Mouse (Mus musculus) hindbrain, embryonic 13.5 days (tissue): Measurements from ENCODE around the gene Upk1a. TPM values are rescaled to one million over a fixed set of nuclear protein-coding genes. Genes with fewer than 3 reads are reported as not detected.

Source experiments
- ATAC-seq: fragments of 200-750 bp; cut with Nextera tagmentation; 2 replicates; pipeline ENCODE4 v1.8.0; 2017; ENCODE audit warnings: moderate TSS enrichment; ENCODE audit not compliant: low FRiP score
- H3K27ac ChIP-seq: fragments of 300-500 bp; sonication (generic); 2 replicates; pipeline ENCODE4 v1.5.1; 2015; ENCODE audit warnings: inconsistent platforms, mild to moderate bottlenecking, moderate library complexity
- H3K27me3 ChIP-seq: fragments of 300-500 bp; sonication (generic); 2 replicates; pipeline ENCODE4 v1.6.1; 2015; ENCODE audit warnings: mild to moderate bottlenecking, inconsistent platforms
- H3K36me3 ChIP-seq: fragments of 300-500 bp; sonication (generic); 2 replicates; pipeline ENCODE4 v1.6.1; 2015; ENCODE audit warnings: mild to moderate bottlenecking, inconsistent platforms
- H3K4me1 ChIP-seq: fragments of 300-500 bp; sonication (generic); replicated peaks from 2 replicates; pipeline ENCODE4 v1.6.1; 2015; ENCODE audit warnings: inconsistent platforms
- H3K4me2 ChIP-seq: fragments of 300-500 bp; sonication (generic); 2 replicates; pipeline ENCODE4 v1.6.1; 2015; ENCODE audit warnings: inconsistent platforms, mild to moderate bottlenecking, moderate library complexity
- H3K4me3 ChIP-seq: fragments of 300-500 bp; sonication (generic); 2 replicates; pipeline ENCODE4 v1.5.1; 2015; ENCODE audit warnings: mild to moderate bottlenecking, inconsistent platforms
- H3K9ac ChIP-seq: fragments of 300-500 bp; sonication (generic); 2 replicates; pipeline ENCODE4 v1.6.1; 2015; ENCODE audit warnings: mild to moderate bottlenecking, inconsistent platforms
- H3K9me3 ChIP-seq: fragments of 300-500 bp; sonication (generic); 2 replicates; pipeline ENCODE4 v1.6.1; 2016; ENCODE audit warnings: inconsistent platforms
- WGBS: fragments of 180-500 bp; shearing (Covaris S2); methylation state at CpG from one replicate; pipeline ENCODE4 v1.1.7; 2015; 5-methylcytosine and 5-hydroxymethylcytosine counted together
- polyA plus RNA-seq: library from polyadenylated mRNA; unstranded; fragments of >200 nt; fragmentation: Nextera tagmentation; extraction: Ambion mirVana; gene quantifications from 2 replicates; pipeline ENCODE4 v1.2.1, GENCODE M21; 2015

The Upk1a gene
- 0.49 and 0.63 TPM in 2 replicates for polyA plus RNA-seq

DNA sequence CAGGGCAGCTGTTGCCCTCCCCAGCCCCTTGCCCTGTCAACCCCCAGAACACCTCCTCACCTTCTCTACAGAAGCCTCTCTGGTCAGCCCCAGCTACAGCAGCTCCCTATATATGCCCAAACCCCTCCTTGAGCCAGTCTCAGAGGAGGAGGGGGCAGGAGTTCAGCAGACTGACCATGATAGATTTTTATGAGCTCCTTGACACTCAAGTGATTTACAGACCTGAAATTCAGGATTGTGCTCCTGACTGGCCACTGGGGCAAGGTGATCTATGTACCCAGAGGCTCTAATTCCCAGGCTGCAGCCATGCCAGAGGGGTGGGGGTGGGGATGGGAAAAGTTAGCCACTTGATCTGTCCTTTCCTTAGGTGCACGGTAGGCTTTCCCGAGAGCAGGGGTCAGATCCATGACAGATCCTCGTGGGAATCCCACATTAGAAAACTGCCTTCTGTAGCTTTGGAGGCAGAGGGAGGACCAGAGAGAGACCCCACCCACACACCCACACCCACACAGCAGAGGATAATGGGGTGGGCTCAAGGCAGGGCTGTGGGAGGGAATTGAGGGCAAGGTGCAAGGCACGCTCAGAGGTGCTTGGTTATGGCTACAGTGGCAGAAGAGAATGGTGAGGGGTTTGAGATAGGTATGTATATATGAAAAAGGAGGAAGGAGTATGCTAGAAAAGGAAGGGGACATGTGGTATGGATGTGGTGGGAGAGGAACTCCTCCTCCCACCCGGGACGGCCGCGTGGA, at the start of gene Upk1a:
Gene Upk1a, minus strand, starts transcription at position 194 of the 749 bp plus-strand sequence.
- 75% methylated on average over 8 of the region's 8 CpGs for WGBS
- Histone ChIP-seq H3K4me3 (no peak within 1 kb of the TSS), H3K4me1 (no peaks in the 10 kb centered on the region), H3K27ac (no peak within 1 kb of the TSS), H3K36me3 (peaks cover 29% of the 10 kb centered on the region), H3K9ac (0 out of 2 replicates have a peak within 1 kb of the TSS, but pooled peaks have one; percentile 13), H3K4me2 (no peak within 1 kb of the TSS), H3K27me3 (no peaks in the 10 kb centered on the region), H3K9me3 (no peaks in the 10 kb centered on the region)
- no peak; the same call in 1 of the 2 replicates for ATAC-seq

DNA sequence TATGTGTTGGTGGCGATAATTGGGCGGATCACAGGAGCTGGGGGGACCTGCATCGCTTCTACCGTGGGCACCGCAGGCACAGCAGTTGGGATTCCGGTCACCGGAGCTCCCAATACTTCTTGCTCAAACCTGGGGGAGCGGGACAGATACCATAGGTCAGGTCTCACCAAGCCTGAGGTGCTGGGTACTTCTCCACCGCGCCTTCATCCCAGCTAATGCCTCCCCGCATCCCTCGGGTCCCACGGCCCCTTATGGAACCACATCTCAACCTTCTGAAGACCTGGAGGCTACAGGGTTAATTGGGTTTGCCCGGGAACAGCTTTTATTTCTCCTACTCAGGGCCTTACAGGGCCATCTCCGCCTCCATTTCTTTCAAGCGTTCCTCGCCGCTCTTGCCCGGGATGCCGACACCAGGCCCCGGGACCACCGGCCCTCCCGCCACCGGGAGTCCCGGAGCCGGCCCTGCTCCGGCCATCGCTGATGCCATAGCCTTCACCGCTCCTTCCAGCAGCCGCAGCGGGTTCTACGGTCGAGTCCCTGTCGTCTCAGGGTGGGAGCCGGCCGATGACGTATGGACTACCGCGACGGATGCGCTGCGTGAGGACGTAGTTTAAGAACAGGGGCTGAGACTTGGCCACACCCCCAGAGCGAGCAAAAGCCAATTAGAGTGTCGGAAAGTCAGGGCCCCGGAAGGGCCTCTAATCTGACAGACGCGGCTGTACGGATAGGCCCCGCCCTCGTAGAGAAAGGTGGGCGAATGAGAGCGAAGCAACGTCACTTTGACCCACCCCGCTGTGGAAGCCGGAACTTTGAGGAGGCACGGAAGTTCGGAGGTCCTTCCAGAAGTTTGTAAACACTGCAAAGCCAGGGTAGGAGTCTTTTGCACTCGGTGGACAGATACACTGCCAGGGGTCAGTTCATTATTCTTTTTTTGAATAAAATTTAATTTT, 37.2 kb upstream of the Upk1a start, which contains the start of gene Rbm42:
Gene Rbm42, minus strand, starts transcription at position 727 of the 950 bp plus-strand sequence.
- H3K4me3 ChIP-seq = peak within 1 kb of the TSS; percentile 91
- peak within 1 kb of the TSS; percentile 96 for H3K9ac ChIP-seq
- H3K27ac ChIP-seq = peak within 1 kb of the TSS; percentile 85
- peak; percentile 99 for ATAC-seq
- H3K9me3 ChIP-seq = no peaks in the 10 kb centered on the region
- H3K36me3 ChIP-seq = peaks cover 51% of the 10 kb centered on the region
- WGBS = 1% methylated on average over 59 of the region's 59 CpGs
- peaks cover 19% of the 10 kb centered on the region for H3K4me1 ChIP-seq
- no peaks in the 10 kb centered on the region for H3K27me3 ChIP-seq
- peak within 1 kb of the TSS; percentile 92 for H3K4me2 ChIP-seq

DNA sequence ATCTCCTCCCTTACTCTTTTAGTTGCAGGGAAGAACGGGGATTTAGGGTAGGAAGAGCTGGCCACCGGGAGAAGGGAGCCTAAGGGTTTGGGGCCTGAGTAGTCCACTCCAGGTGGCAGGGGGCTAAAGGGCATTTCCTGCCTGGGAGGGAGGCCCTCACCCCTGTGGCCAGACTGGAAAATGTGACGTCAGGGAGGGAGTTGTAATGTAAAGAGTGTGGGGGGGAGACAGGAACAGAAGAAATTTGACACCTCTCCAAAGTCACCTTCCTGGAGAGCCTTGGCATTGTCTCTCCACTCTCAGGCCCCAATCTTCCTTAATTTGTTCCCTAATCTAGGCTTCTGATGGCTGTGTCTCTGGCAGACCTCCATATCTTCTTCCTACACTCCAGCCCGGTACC, 26.4 kb upstream of the Upk1a start:
- Histone ChIP-seq H3K36me3 (peaks cover 44% of the 10 kb centered on the region), H3K9ac (no peak overlapping the region), H3K9me3 (no peaks in the 10 kb centered on the region), H3K4me2 (no peak overlapping the region), H3K27ac (no peak overlapping the region), H3K4me3 (no peak overlapping the region), H3K27me3 (peaks cover 57% of the 10 kb centered on the region), H3K4me1 (peaks cover 5% of the 10 kb centered on the region)
- 21% methylated on average over 4 of the region's 4 CpGs for WGBS
- no peak for ATAC-seq

DNA sequence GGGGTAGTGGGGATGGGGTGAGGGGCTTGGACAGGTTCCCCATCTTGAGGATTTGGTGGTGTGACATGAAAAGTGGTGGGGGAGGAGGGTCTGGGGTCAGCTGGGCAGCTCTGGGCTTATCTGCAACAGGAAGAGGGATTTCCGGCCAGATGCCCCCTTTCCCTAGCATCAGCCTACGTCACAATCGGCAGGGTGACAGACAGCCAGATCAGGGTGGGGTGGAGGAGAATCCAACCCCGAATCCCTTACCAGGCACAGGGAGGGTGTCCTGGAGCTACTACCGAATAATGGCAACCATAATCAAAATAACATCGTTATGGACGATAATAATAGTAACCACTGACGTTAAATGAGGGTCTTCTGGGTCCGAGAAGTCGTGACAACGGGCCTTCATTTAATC, 23.7 kb upstream of the Upk1a start:
- Histone ChIP-seq H3K9me3 (no peaks in the 10 kb centered on the region), H3K4me3 (no peak overlapping the region), H3K27me3 (peaks cover 83% of the 10 kb centered on the region), H3K4me2 (no peak overlapping the region), H3K9ac (no peak overlapping the region), H3K27ac (no peak overlapping the region), H3K4me1 (peaks cover 5% of the 10 kb centered on the region), H3K36me3 (peaks cover 17% of the 10 kb centered on the region)
- ATAC-seq = no peak
- 32% methylated on average over 11 of the region's 11 CpGs for WGBS

DNA sequence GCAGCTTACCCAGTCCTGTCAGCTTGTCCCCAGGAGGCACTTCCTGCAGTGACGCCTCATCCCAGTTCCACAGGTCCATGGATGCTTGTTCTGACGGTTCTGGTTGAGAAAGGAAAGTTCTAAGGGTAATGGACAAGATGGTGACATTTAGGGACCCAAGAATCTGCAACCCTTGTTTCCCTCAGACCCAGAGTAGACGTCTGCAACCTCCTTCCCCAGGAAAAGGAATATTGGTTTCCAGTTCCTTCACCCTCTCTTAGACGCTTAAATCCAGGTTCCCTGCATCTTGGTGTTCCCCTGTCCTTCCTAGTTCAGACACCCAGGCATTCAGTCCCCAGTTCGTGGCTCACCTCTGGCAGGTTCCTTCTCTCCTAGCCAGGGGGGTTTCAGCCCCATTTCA, 23.1 kb upstream of the Upk1a start, which contains the start of gene Etv2:
Gene Etv2, minus strand, starts transcription at position 101 of the 400 bp plus-strand sequence.
- H3K36me3 ChIP-seq = peaks cover 11% of the 10 kb centered on the region
- H3K27ac ChIP-seq = no peak within 1 kb of the TSS
- H3K27me3 ChIP-seq = peaks cover 89% of the 10 kb centered on the region
- 2% methylated on average over 5 of the region's 5 CpGs for WGBS
- H3K9me3 ChIP-seq = no peaks in the 10 kb centered on the region
- no peak for ATAC-seq
- peak within 1 kb of the TSS; percentile 22 for H3K4me3 ChIP-seq
- H3K4me1 ChIP-seq = peaks cover 5% of the 10 kb centered on the region
- H3K4me2 ChIP-seq = no peak within 1 kb of the TSS
- H3K9ac ChIP-seq = no peak within 1 kb of the TSS

DNA sequence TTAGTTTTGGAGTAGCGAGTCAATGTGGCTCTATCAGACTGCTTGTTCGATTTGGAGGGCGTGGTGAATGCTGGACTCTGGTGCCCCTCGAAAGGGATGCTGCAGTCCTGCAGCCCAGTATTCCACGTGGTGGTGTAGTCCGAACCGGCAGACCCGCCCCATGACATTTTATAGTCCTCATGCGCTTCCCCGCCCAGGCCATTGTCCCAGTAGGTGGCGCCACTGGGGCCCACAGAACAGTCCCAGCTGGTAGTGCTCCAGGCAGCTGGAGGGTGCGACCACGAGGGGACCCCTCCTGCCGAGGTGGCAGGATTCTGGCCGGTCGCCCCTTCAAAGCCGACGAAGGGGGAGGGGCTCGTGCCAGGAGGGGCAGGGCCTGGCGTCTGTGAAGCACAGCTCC, 22.0 kb upstream of the Upk1a start:
- Histone ChIP-seq H3K9me3 (no peaks in the 10 kb centered on the region), H3K27ac (no peak overlapping the region), H3K4me1 (peaks cover 5% of the 10 kb centered on the region), H3K27me3 (peaks cover 94% of the 10 kb centered on the region), H3K4me2 (no peak overlapping the region), H3K36me3 (no peaks in the 10 kb centered on the region), H3K4me3 (peak overlapping the region; percentile 22), H3K9ac (no peak overlapping the region)
- under 1% methylated on average over 20 of the region's 20 CpGs for WGBS
- ATAC-seq = no peak

DNA sequence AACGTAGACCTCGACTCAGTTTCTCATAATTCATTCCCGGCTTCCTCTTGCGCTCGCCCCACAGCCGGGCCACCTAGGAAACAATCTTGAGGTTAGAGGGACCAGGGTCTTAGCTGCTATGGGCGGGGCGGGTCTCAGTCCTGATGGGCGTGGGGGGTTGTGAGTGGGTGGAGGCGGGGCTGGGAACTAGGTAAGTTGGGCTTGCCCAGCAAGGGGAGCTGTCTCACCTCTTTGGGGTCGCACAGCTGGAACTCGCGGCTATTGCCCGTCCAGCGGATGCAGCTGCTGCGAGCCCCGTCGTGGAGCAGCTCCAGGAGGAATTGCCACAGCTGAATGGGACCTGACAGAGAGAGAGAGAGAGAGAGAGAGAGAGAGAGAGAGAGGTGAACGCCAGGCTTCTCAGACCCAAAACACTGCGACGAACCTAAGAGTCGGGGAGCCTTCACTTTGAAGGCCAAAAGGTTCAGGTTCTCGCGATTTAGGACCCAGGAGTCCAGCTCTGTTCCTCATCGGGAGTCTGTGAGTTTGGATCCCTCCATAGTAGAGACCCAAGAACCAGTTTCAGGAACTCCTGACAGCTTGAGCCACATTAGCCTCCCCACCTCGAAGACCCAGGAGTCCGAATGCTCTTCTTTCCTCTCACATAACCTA, 21.2 kb upstream of the Upk1a start:
- no peak overlapping the region for H3K4me2 ChIP-seq
- ATAC-seq = no peak
- peaks cover 97% of the 10 kb centered on the region for H3K27me3 ChIP-seq
- no peaks in the 10 kb centered on the region for H3K9me3 ChIP-seq
- H3K27ac ChIP-seq = no peak overlapping the region
- H3K36me3 ChIP-seq = no peaks in the 10 kb centered on the region
- H3K9ac ChIP-seq = no peak overlapping the region
- peaks cover 5% of the 10 kb centered on the region for H3K4me1 ChIP-seq
- 0 out of 2 replicates have a peak overlapping the region, but pooled peaks have one; percentile 1 for H3K4me3 ChIP-seq
- 6% methylated on average over 27 of the region's 27 CpGs for WGBS

DNA sequence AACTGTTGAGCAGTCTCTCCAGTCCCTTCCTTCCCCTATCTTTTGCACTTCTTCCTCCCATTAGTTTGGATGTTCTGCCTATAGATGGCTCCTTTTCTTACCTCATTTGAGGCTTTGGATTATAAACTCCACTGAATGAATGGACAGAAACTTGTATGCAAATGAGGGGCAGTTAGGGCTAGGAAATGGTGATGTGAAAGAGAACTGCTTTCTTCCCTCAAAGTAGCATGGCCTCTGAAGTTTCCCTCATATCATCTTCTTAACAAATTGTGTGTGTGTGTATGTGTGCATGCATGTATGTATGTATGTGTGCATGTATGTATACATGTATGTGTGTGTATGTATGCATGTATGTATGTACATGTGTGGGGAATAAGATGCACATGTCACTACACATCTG, 16.4 kb upstream of the Upk1a start:
- no peak overlapping the region for H3K4me2 ChIP-seq
- no peak overlapping the region for H3K27ac ChIP-seq
- H3K4me3 ChIP-seq = no peak overlapping the region
- H3K9ac ChIP-seq = no peak overlapping the region
- peaks cover 5% of the 10 kb centered on the region for H3K36me3 ChIP-seq
- H3K4me1 ChIP-seq = peaks cover 14% of the 10 kb centered on the region
- peaks cover 57% of the 10 kb centered on the region for H3K27me3 ChIP-seq
- H3K9me3 ChIP-seq = no peaks in the 10 kb centered on the region
- no peak for ATAC-seq

DNA sequence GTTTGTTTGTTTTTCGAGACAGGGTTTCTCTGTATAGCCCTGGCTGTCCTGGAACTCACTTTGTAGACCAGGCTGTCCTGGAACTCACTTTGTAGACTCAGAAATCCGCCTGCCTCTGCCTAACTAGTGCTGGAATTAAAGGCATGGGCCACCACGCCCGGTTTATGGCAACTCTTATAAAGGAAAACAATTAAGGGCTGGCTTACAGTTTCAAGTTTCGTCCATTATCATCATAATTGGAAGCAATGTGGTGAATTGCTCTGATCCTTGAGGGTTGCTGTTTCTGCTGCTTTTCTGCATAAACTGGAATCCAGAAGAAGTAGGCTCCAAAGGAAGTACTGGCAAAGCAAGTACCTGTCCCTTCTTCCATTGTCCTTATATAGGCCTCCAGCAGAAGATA, 14.0 kb upstream of the Upk1a start:
- Histone ChIP-seq H3K36me3 (peaks cover 28% of the 10 kb centered on the region), H3K4me1 (peaks cover 14% of the 10 kb centered on the region), H3K27ac (no peak overlapping the region), H3K9ac (no peak overlapping the region), H3K4me3 (no peak overlapping the region), H3K9me3 (no peaks in the 10 kb centered on the region), H3K27me3 (peaks cover 34% of the 10 kb centered on the region), H3K4me2 (peak overlapping the region; percentile 86)
- ATAC-seq = no peak
- WGBS = 86% methylated on average over 5 of the region's 5 CpGs

DNA sequence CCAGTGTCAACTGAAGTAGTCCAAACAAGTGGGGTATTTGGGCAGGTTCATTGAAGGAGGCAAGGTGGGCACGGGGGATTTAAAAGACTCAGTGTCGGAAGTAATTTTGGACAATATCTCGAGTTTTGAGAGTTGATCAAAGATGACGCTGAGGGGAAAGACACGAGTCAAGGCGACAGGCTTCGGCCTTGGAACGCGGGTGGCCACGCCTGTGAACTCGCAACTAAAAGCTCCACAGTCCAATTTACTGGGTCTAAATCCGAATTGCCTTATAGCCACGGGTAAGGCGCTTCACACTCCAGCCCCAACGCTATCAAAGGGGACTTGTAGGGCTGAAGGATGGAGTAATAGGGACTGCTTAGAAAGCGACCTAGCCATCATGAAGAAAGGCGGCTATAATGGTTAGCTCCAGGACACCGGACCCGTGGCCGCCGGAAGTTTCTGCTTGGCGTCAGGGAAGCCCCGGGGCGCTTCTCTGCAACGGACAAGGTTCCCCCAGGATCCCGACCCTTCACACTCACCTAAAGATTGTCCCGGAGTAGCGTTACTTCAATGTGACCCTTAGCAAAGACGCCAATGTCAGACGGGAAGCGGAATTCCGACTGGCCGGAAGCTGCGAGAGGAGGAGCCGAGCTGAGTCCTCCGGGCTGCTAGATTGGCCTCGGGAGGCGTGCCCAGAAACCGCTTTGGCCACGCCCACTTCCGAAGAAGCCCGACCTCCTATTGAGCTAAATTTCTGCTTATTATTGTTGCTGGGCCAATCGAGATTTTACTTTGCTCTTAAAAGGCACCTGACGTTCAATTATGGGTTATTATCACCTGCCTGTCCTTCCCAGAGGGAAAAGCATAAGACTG, 13.1 kb upstream of the Upk1a start, which contains the start of gene Cox6b1:
Gene Cox6b1, minus strand, starts transcription at position 622 of the 855 bp plus-strand sequence.
- 2% methylated on average over 44 of the region's 44 CpGs for WGBS
- peak within 1 kb of the TSS; percentile 86 for H3K4me2 ChIP-seq
- peak within 1 kb of the TSS; percentile 85 for H3K9ac ChIP-seq
- peaks cover 25% of the 10 kb centered on the region for H3K27me3 ChIP-seq
- peak within 1 kb of the TSS; percentile 69 for H3K27ac ChIP-seq
- H3K9me3 ChIP-seq = no peaks in the 10 kb centered on the region
- H3K4me3 ChIP-seq = peak within 1 kb of the TSS; percentile 85
- H3K36me3 ChIP-seq = peaks cover 33% of the 10 kb centered on the region
- peaks cover 14% of the 10 kb centered on the region for H3K4me1 ChIP-seq
- ATAC-seq = peak; percentile 93

DNA sequence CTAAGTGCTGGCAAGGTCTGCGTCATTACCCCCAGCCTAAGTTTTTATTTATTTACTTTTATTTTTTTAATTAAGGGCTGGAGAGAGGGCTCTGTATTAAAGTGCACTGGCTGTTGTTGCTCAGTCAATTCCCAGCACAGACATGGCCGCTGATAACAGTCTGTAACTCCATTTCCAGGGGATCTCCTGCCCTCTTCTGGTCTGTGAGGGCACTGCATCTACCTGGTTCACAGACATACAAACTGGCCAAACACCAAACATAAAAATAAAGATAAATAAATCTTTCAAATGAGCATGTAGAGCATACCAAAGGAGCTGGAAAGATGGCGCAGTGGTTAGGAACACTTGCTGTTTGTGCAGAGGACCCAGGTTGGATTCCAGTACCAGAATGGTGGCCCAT, 6.6 kb upstream of the Upk1a start:
- no peak for ATAC-seq
- peaks cover 79% of the 10 kb centered on the region for H3K36me3 ChIP-seq
- H3K4me1 ChIP-seq = peaks cover under 1% of the 10 kb centered on the region; the same call in 1 of the 2 replicates
- no peaks in the 10 kb centered on the region for H3K9me3 ChIP-seq
- H3K4me2 ChIP-seq = no peak overlapping the region
- no peaks in the 10 kb centered on the region for H3K27me3 ChIP-seq
- no peak overlapping the region for H3K9ac ChIP-seq
- WGBS = 87% methylated on average over 3 of the region's 3 CpGs
- no peak overlapping the region for H3K4me3 ChIP-seq
- H3K27ac ChIP-seq = no peak overlapping the region
